Mouse (Mus musculus) neural tube, embryonic 15.5 days (tissue): ENCODE results near the gene Rnf38. TPM values are rescaled to one million over a fixed set of nuclear protein-coding genes. Genes with fewer than 3 reads are reported as not detected.

ENCODE experiments used
- ATAC-seq: fragments of 200-750 bp; cut with Nextera tagmentation; 2 replicates; pipeline ENCODE4 v1.8.0; 2017; ENCODE audit warnings: mild to moderate bottlenecking, moderate TSS enrichment, moderate library complexity; ENCODE audit not compliant: low FRiP score
- H3K27ac ChIP-seq: fragments of 300-500 bp; sonication (generic); replicated peaks from 2 replicates; pipeline ENCODE4 v1.5.1; 2015; ENCODE audit warnings: mild to moderate bottlenecking, inconsistent platforms
- H3K27me3 ChIP-seq: fragments of 300-500 bp; sonication (generic); replicated peaks from 2 replicates; pipeline ENCODE4 v1.6.1; 2015; ENCODE audit warnings: inconsistent platforms
- H3K36me3 ChIP-seq: fragments of 300-500 bp; sonication (generic); 2 replicates; pipeline ENCODE4 v1.6.1; 2015; ENCODE audit warnings: inconsistent platforms
- H3K4me1 ChIP-seq: fragments of 300-500 bp; sonication (generic); 2 replicates; pipeline ENCODE4 v1.6.1; 2015; ENCODE audit warnings: inconsistent platforms
- H3K4me2 ChIP-seq: fragments of 300-500 bp; sonication (generic); 2 replicates; pipeline ENCODE4 v1.6.1; 2015; ENCODE audit warnings: inconsistent platforms, mild to moderate bottlenecking, moderate library complexity
- H3K4me3 ChIP-seq: fragments of 300-500 bp; sonication (generic); replicated peaks from 2 replicates; pipeline ENCODE4 v1.5.1; 2015; ENCODE audit warnings: mild to moderate bottlenecking, inconsistent platforms
- H3K9ac ChIP-seq: fragments of 300-500 bp; sonication (generic); replicated peaks from 2 replicates; pipeline ENCODE4 v1.6.1; 2015; ENCODE audit warnings: mild to moderate bottlenecking, inconsistent platforms
- H3K9me3 ChIP-seq: fragments of 300-500 bp; sonication (generic); replicated peaks from 2 replicates; pipeline ENCODE4 v1.6.1; 2016; ENCODE audit warnings: inconsistent platforms
- WGBS: fragments of 180-500 bp; shearing (Covaris S2); methylation state at CpG from one replicate; pipeline ENCODE4 v1.1.7; 2015; ENCODE audit warnings: mixed read lengths; 5-methylcytosine and 5-hydroxymethylcytosine counted together
- polyA plus RNA-seq: library from polyadenylated mRNA; unstranded; fragments of >200 nt; fragmentation: Nextera tagmentation; extraction: Ambion mirVana; gene quantifications from 2 replicates; pipeline ENCODE4 v1.2.1, GENCODE M21; 2015

Rnf38 gene
- 21.8 and 23.4 TPM in 2 replicates for polyA plus RNA-seq

DNA sequence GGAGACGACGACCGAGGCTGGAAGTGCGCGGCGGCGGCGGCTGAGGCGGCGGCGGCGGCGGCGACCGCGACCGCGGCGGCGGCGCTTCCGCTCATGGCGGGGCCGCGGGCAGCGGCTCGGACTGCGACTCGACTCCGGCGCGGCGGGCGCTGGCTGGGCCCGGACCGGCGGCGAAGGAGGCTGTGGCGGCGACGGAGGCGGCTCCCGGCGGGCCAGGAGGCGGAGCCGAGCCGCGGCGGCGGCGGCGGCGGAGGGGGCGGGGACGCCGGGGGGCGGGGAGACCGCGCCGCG, at the start of gene Rnf38:
TSS of gene Rnf38 (minus strand) at position 77 of the 291 bp plus-strand sequence.
- peaks cover 36% of the 10 kb centered on the region for H3K4me1 ChIP-seq
- 0% methylated on average over 15 of the region's 61 CpGs for WGBS
- H3K4me3 ChIP-seq, result peak within 1 kb of the TSS; percentile 87
- no peaks in the 10 kb centered on the region for H3K9me3 ChIP-seq
- H3K9ac ChIP-seq, result peak within 1 kb of the TSS; percentile 84
- H3K27ac ChIP-seq, result peak within 1 kb of the TSS; percentile 88
- no peaks in the 10 kb centered on the region for H3K36me3 ChIP-seq
- ATAC-seq, result no peak; the same call in 1 of the 2 replicates
- peak within 1 kb of the TSS; percentile 85 for H3K4me2 ChIP-seq
- no peaks in the 10 kb centered on the region for H3K27me3 ChIP-seq

- Histone ChIP-seq H3K9ac (no peak overlapping the region), H3K9me3 (no peaks in the 10 kb centered on the region), H3K27ac (no peak overlapping the region), H3K36me3 (no peaks in the 10 kb centered on the region), H3K27me3 (no peaks in the 10 kb centered on the region), H3K4me1 (no peaks in the 10 kb centered on the region), H3K4me3 (no peak overlapping the region), H3K4me2 (no peak overlapping the region)
- 81% methylated on average over 7 of the region's 7 CpGs for WGBS
- no peak for ATAC-seq
Measured at GRCm38 (mm10) chr4:44281597-44282265, 48.1 kb upstream of the Rnf38 start.

DNA sequence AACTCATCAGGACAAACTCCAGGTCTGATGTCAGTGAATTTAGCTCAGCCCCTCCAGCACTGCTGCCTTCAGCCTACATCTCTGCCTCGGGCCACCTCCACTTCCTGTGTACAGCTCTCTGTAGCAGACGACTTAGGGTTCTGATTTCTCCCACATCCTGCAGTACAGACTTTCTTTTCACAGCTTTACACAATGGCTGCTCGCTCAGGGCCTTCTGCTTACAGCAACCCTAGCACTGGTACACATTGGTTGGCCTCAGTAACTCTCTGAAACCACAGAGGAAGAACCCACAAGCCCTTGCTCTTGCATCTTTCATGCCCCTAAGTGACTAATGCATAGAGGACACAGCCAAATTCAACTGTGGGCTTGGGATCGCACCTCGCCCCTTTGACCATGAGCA, 37.5 kb upstream of the Rnf38 start:
- WGBS, result 72% methylated on average over 5 of the region's 5 CpGs

GRCm38 (mm10) chr4:44269376-44269817, 35.8 kb upstream of the Rnf38 start:
- WGBS, result 93% methylated on average over 14 of the region's 14 CpGs
- Histone ChIP-seq H3K9ac (no peak overlapping the region), H3K27me3 (no peaks in the 10 kb centered on the region), H3K9me3 (no peaks in the 10 kb centered on the region), H3K27ac (no peak overlapping the region), H3K36me3 (no peaks in the 10 kb centered on the region), H3K4me2 (no peak overlapping the region), H3K4me1 (no peaks in the 10 kb centered on the region), H3K4me3 (no peak overlapping the region)
- ATAC-seq, result no peak

More for the DNA sequence above, 37.5 kb upstream of the Rnf38 start:
- Histone ChIP-seq H3K27ac (no peak overlapping the region), H3K36me3 (no peaks in the 10 kb centered on the region), H3K9me3 (no peaks in the 10 kb centered on the region), H3K4me3 (no peak overlapping the region), H3K4me2 (no peak overlapping the region), H3K4me1 (no peaks in the 10 kb centered on the region), H3K27me3 (no peaks in the 10 kb centered on the region), H3K9ac (no peak overlapping the region)
- no peak for ATAC-seq

DNA sequence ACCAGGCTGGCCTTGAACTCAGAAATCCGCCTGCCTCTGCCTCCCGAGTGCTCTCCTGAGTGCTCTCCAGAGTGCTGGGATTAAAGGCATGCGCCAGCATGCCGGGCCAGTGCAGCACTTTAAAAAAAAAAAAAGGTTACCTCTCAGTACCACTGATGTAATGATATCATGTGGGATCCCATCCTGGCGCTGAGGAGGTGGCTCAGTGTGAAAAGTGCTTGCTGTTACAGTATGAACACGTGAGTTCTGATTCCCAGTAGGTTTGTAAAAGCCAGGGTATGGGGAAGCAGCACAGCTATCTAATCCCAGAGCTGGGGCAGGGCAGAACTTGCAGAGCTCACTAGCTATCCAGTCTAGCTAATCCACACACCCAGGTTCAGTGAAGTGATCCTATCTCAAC, 33.8 kb upstream of the Rnf38 start:
- WGBS, result 88% methylated on average over 6 of the region's 6 CpGs
- H3K9ac ChIP-seq, result no peak overlapping the region
- no peak overlapping the region for H3K27ac ChIP-seq
- no peak overlapping the region for H3K4me3 ChIP-seq
- no peak overlapping the region for H3K4me2 ChIP-seq
- ATAC-seq, result no peak
- no peaks in the 10 kb centered on the region for H3K4me1 ChIP-seq
- no peaks in the 10 kb centered on the region for H3K9me3 ChIP-seq
- H3K36me3 ChIP-seq, result no peaks in the 10 kb centered on the region
- no peaks in the 10 kb centered on the region for H3K27me3 ChIP-seq

DNA sequence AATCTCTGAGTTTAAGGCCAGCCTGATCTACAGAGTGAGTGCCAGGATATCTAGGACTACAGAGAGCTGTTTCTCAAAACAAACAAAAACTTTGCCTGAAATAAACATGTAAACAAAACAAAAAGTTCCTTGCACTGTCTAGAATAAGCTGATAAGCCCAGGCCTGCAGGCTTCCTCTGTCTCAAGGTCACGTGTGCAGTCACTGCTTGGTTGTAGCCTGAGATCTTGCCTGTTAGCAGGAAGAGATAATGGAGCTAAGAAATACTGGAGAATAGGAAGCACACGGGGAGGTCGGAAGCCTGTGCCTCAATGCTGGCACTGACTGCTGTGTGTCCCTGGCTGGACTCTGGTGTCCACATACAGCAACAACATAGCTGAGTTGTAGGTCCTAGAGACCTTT, 31.9 kb upstream of the Rnf38 start:
- H3K27ac ChIP-seq, result no peak overlapping the region
- no peaks in the 10 kb centered on the region for H3K27me3 ChIP-seq
- H3K9ac ChIP-seq, result no peak overlapping the region
- 86% methylated on average over 3 of the region's 3 CpGs for WGBS
- ATAC-seq, result no peak
- no peak overlapping the region for H3K4me2 ChIP-seq
- no peaks in the 10 kb centered on the region for H3K4me1 ChIP-seq
- no peaks in the 10 kb centered on the region for H3K36me3 ChIP-seq
- no peaks in the 10 kb centered on the region for H3K9me3 ChIP-seq
- H3K4me3 ChIP-seq, result no peak overlapping the region

DNA sequence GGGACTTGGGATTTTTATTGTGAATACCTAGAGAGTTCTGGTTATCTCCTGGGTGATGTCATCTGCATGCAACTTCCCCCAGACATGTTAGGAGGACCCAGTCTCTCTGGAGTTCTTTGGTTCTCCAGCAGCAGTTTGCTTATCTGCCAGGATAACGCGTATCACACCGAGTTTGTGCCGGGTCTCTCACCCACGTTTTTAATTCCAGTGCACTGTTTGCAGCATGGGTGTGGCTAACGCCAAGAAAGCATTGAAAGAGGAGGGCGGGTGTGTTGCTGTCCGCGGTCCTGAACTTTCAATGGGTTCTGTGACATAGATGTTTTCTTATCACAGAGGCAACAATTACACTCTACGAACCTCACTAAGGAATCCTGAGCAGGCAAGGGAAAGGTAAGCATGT, 26.7 kb upstream of the Rnf38 start:
- no peaks in the 10 kb centered on the region for H3K27me3 ChIP-seq
- WGBS, result 3% methylated on average over 10 of the region's 10 CpGs
- no peak overlapping the region for H3K9ac ChIP-seq
- no peak overlapping the region for H3K4me3 ChIP-seq
- H3K4me1 ChIP-seq, result no peaks in the 10 kb centered on the region
- ATAC-seq, result no peak
- H3K4me2 ChIP-seq, result no peak overlapping the region
- H3K27ac ChIP-seq, result no peak overlapping the region
- H3K9me3 ChIP-seq, result no peaks in the 10 kb centered on the region
- no peaks in the 10 kb centered on the region for H3K36me3 ChIP-seq

DNA sequence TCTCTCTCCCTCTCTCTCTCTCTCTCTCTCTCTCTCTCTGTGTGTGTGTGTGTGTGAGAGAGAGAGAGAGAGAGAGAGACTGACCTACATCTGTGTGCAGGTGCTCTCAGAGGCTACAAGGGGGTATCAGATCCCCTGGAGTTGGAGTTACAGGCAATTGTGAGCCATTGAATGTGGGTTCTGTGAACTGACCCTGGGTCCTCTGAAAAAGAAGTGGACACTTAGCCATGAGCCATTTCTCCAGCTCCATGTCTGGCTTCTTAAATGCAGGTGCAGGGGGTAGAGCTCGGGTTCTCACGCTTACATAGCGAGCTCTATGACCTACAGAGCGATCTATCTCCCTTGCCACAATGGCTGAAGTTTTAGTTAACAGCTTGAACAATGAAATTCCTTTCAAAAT, 25.5 kb upstream of the Rnf38 start:
- Histone ChIP-seq H3K4me1 (no peaks in the 10 kb centered on the region), H3K9ac (no peak overlapping the region), H3K4me3 (no peak overlapping the region), H3K27me3 (no peaks in the 10 kb centered on the region), H3K27ac (no peak overlapping the region), H3K36me3 (no peaks in the 10 kb centered on the region), H3K4me2 (no peak overlapping the region), H3K9me3 (no peaks in the 10 kb centered on the region)
- WGBS, result 73% methylated on average over 4 of the region's 4 CpGs
- ATAC-seq, result no peak

DNA sequence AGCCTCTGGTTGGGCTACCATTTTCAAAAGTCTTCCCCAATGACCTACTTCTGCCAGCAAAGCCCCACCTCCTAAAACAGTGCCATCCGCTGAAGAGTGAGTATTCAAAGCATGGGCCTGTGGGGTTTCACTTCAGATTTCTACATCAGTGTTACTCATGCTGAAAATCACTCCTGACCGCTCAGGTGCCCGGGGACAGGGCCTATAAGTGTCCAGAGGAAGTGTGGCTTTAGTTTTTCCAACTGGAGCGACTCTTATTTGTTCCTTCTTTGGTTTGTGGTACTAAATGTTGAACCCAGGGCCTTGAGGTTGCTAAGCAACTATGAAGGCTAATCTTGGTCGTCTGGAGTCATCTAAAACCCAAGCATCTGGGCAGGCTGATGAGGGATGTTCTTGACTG, 21.0 kb upstream of the Rnf38 start:
- no peak overlapping the region for H3K9ac ChIP-seq
- 0 out of 2 replicates have a peak, but pooled peaks cover 8% of the 10 kb centered on the region for H3K4me1 ChIP-seq
- no peaks in the 10 kb centered on the region for H3K27me3 ChIP-seq
- no peaks in the 10 kb centered on the region for H3K9me3 ChIP-seq
- no peak overlapping the region for H3K27ac ChIP-seq
- H3K36me3 ChIP-seq, result no peaks in the 10 kb centered on the region
- no peak for ATAC-seq
- no peak overlapping the region for H3K4me3 ChIP-seq
- 81% methylated on average over 5 of the region's 5 CpGs for WGBS
- no peak overlapping the region for H3K4me2 ChIP-seq

- Histone ChIP-seq H3K4me2 (peak overlapping the region; percentile 34), H3K9me3 (no peaks in the 10 kb centered on the region), H3K36me3 (no peaks in the 10 kb centered on the region), H3K27me3 (no peaks in the 10 kb centered on the region), H3K4me3 (no peak overlapping the region), H3K4me1 (0 out of 2 replicates have a peak, but pooled peaks cover 8% of the 10 kb centered on the region), H3K9ac (no peak overlapping the region), H3K27ac (no peak overlapping the region)
- no peak for ATAC-seq
- WGBS, result 17% methylated on average over 6 of the region's 6 CpGs
Measured at GRCm38 (mm10) chr4:44253191-44253590, 19.6 kb upstream of the Rnf38 start.

DNA sequence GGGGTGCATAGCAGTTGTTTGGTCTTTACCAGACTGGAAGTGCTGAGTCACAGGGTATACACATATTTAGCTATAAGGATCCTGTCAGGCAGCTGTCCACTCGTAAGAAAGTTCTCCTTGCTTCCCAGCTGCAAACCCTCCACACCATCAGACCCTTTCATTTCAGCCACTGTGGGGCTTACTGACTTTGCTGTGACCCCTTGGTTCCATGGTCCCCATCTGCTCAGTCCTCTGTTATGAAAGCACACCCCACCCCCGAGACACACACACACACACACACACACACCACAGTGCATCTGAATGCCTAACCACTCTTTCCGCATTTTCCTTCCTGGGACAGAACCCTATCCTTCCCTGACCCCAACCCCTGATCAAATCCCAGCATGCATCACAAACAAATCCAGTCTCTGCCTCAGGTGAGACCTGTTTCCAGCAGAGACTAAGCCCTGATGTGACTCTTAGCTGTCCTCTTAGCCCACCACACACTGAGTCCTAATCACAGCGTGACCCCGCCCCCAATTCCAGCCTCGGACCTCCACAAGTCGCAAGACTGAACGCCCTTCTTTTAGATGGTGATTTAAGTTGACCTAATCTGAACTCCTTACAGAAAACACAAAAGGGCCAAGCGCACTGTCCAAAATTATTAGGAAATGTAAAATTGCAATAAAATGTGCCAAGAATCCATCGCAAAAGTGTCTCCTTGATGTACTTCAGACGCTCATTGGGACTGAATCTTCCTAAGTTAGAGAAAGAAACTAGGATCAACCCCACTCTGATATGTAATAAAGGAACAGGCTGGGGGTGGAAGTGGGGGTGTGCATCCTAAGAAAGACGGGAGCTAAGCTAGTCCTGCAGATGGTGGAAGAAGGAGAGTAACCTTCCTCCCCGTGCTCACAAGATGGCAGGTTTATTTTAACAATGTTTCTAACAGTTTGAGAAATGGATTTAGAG, 18.7 kb upstream of the Rnf38 start:
- H3K4me1 ChIP-seq, result peaks cover 16% of the 10 kb centered on the region
- peak overlapping the region; percentile 34 for H3K4me2 ChIP-seq
- no peak overlapping the region for H3K27ac ChIP-seq
- no peak overlapping the region for H3K4me3 ChIP-seq
- whole genome bisulfite sequencing, result 13% methylated on average over 13 of the region's 13 CpGs
- no peaks in the 10 kb centered on the region for H3K9me3 ChIP-seq
- H3K36me3 ChIP-seq, result no peaks in the 10 kb centered on the region
- no peak overlapping the region for H3K9ac ChIP-seq
- H3K27me3 ChIP-seq, result no peaks in the 10 kb centered on the region
- no peak for ATAC-seq

DNA sequence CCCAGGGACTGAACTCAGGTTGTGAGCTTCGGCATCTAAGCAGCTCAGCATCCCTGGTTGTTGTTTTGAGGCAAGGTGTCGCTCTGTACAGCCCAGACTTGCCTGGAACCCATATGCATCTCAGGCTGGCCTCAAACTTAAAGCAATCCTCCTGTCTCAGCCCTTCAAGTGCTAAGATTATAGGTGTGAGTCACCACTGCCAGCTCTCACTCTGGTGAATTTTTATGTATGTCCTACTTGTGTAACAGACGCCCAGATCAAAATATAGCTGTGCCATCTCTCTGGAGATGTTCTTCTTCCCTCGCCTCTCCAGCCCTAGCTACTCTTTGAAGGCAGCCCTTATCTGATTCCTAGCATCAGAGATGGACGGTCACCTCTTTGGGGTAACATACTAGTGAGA, 17.9 kb upstream of the Rnf38 start:
- Histone ChIP-seq H3K9ac (no peak overlapping the region), H3K9me3 (no peaks in the 10 kb centered on the region), H3K4me2 (no peak overlapping the region), H3K27me3 (no peaks in the 10 kb centered on the region), H3K4me1 (peaks cover 20% of the 10 kb centered on the region), H3K27ac (no peak overlapping the region), H3K4me3 (no peak overlapping the region), H3K36me3 (no peaks in the 10 kb centered on the region)
- ATAC-seq, result no peak
- 92% methylated on average over 5 of the region's 5 CpGs for WGBS
